Mouse (Mus musculus): ENCODE measurements at regions not wholly inside any gene's neighbourhood (a gene's known extent, or its start where the extent isn't known, plus 50 kb on each side); places are given as distances from the start of the nearest gene placed in this dataset.

- TF ChIP-seq CTCF (conservative IDR thresholded peaks at IDR 0.05; ENCODE audit: low read length) (peak; percentile 66), NANOG (IDR thresholded peaks at IDR 0.05; ENCODE audit: borderline replicate concordance, low read length) (no peak), POU5F1 (IDR thresholded peaks at IDR 0.05; ENCODE audit: borderline replicate concordance, low read length) (no peak)
Measured at GRCm38 (mm10) chr1:51596935-51597820, 119.0 kb upstream of the Nabp1 start.

All from E14TG2a.4 (cell line).